Mouse (Mus musculus) liver, adult (tissue): Measurements from ENCODE around the gene Porcn.

Experiments
- GATA4 ChIP-seq: IDR thresholded peaks from 2 replicates; pipeline ENCODE4 v1.6.1; 2014; ENCODE audit warnings: mild to moderate bottlenecking, low read length; ENCODE audit not compliant: insufficient replicate concordance

The Porcn gene

GRCm38 (mm10) chrX:8206015-8206693 lies at the start of gene Porcn:
Gene Porcn (minus strand): TSS chrX:8206525.
- TF ChIP-seq GATA4, result no peak

GRCm38 (mm10) chrX:8255807-8256206 lies 49.5 kb upstream of the Porcn start:
- TF ChIP-seq GATA4, result no peak

- no peak for TF ChIP-seq GATA4
Measured at GRCm38 (mm10) chrX:8253711-8254110, 47.4 kb upstream of the Porcn start.

- TF ChIP-seq GATA4, result no peak
Measured at GRCm38 (mm10) chrX:8252334-8253285, 46.3 kb upstream of the Porcn start, which contains the start of gene Ftsj1. Gene Ftsj1 (minus strand): TSS chrX:8252406.

GRCm38 (mm10) chrX:8251789-8252333 lies 45.5 kb upstream of the Porcn start:
- no peak for TF ChIP-seq GATA4

GRCm38 (mm10) chrX:8248542-8249120 lies 42.3 kb upstream of the Porcn start:
- TF ChIP-seq GATA4, result no peak

GRCm38 (mm10) chrX:8247680-8248079 lies 41.4 kb upstream of the Porcn start:
- no peak for TF ChIP-seq GATA4

- no peak for TF ChIP-seq GATA4
Measured at GRCm38 (mm10) chrX:8238804-8239395, 32.6 kb upstream of the Porcn start.

- no peak for TF ChIP-seq GATA4
Measured at GRCm38 (mm10) chrX:8236704-8237103, 30.4 kb upstream of the Porcn start.

- no peak for TF ChIP-seq GATA4
Measured at GRCm38 (mm10) chrX:8233602-8234001, 27.3 kb upstream of the Porcn start.

GRCm38 (mm10) chrX:8230272-8230671 lies 23.9 kb upstream of the Porcn start:
- no peak for TF ChIP-seq GATA4

GRCm38 (mm10) chrX:8223473-8223872 lies 17.1 kb upstream of the Porcn start:
- no peak for TF ChIP-seq GATA4

GRCm38 (mm10) chrX:8222678-8223421 lies 16.5 kb upstream of the Porcn start:
- no peak for TF ChIP-seq GATA4

GRCm38 (mm10) chrX:8222296-8222677 lies 16.0 kb upstream of the Porcn start:
- TF ChIP-seq GATA4, result no peak

GRCm38 (mm10) chrX:8219651-8220050 lies 13.3 kb upstream of the Porcn start:
- no peak for TF ChIP-seq GATA4

- TF ChIP-seq GATA4, result no peak
Measured at GRCm38 (mm10) chrX:8218114-8218513, 11.8 kb upstream of the Porcn start.
